Mouse (Mus musculus): ENCODE measurements around the gene Gm10974.
A peak's percentile ranks its signal among the peaks of the same experiment; 100 is the strongest.

- no peak for TF ChIP-seq E2F4 (IDR thresholded peaks at IDR 0.05; ENCODE audit: insufficient replicate concordance, low read depth, low read length)
- peak; percentile 81 to 99 for TF ChIP-seq CTCF (conservative IDR thresholded peaks at IDR 0.05 in 1 of 2, IDR thresholded peaks at IDR 0.05 in 1 of 2; ENCODE audit: low read depth in 2 of 2, low read length in 2 of 2)
- no peak for TF ChIP-seq SIN3A (IDR thresholded peaks at IDR 0.05; ENCODE audit: low read length)
- no peak for TF ChIP-seq POLR2A (IDR thresholded peaks at IDR 0.05; ENCODE audit: low read depth, low read length)
- TF ChIP-seq ZC3H11A (IDR thresholded peaks at IDR 0.05; ENCODE audit: low read depth, low read length), result no peak
- no peak for TF ChIP-seq USF1 (IDR thresholded peaks at IDR 0.05; ENCODE audit: low read depth, low read length)
- TF ChIP-seq MAX (IDR thresholded peaks at IDR 0.05; ENCODE audit: low read length), result no peak
- no peak for TF ChIP-seq EP300 (IDR thresholded peaks at IDR 0.05; ENCODE audit: low read length)
- TF ChIP-seq CHD2 (IDR thresholded peaks at IDR 0.05; ENCODE audit: low read length), result no peak
- no peak for TF ChIP-seq ELF1 (IDR thresholded peaks at IDR 0.05; ENCODE audit: low read depth, low read length)
- no peak for TF ChIP-seq ETS1 (conservative IDR thresholded peaks at IDR 0.05; ENCODE audit: low read depth, low read length)
- TF ChIP-seq ZNF384 (IDR thresholded peaks at IDR 0.05; ENCODE audit: low read depth, low read length), result no peak
- peak; percentile 55 for TF ChIP-seq RAD21 (IDR thresholded peaks at IDR 0.05; ENCODE audit: low read depth, low read length)
Measured at GRCm38 (mm10) chr7:66434453-66434935, 68.8 kb downstream of the Gm10974 start.

Data from CH12.LX (cell line).